Mouse (Mus musculus) left cerebral cortex, postnatal 14 days (tissue): ENCODE measurements around the gene Nme6. TPM values are rescaled to one million over a fixed set of nuclear protein-coding genes. Genes with fewer than 3 reads are reported as not detected.
"Not testable (repeated sequence)": the region's sequence is repeated elsewhere in the genome, so short reads cannot be mapped to it uniquely, and the experiment has no call there.

Source experiments
- DNase-seq, 2 experiments: peaks; one replicate each; pipeline ENCODE4 v3.0.0; 2021 to 2022; ENCODE audit warnings: low spot score in 2 of 2, mixed read lengths in 1 of 2
- intact Hi-C: fragments of 180-260 bp; cut with DNase I; formaldehyde crosslinking; loops from one replicate; pipeline ENCODE4 v1.15.1; 2025
- long read RNA-seq, 2 experiments: library from polyadenylated mRNA; stranded (forward); transcript quantifications; one replicate each; pipeline ENCODE4 v2.0.0; 2021
- total RNA-seq, 2 experiments: library from RNA; stranded (reverse); gene quantifications; 2 replicates each; pipeline ENCODE4 v1.2.3; 2021

The Nme6 gene
- total RNA-seq, result 1 to 10 TPM; 6.2 to 8.8 TPM
- long read RNA-seq, experiment 1, partial matches to known transcripts, result 0 of 1 reads
- long read RNA-seq, experiment 1, other reads (novel, unspliced or antisense), result 0 of 1 reads
- long read RNA-seq, experiment 2, partial matches to known transcripts, result 1 of 6 reads
- long read RNA-seq, experiment 2, other reads (novel, unspliced or antisense), result 0 of 6 reads

DNA sequence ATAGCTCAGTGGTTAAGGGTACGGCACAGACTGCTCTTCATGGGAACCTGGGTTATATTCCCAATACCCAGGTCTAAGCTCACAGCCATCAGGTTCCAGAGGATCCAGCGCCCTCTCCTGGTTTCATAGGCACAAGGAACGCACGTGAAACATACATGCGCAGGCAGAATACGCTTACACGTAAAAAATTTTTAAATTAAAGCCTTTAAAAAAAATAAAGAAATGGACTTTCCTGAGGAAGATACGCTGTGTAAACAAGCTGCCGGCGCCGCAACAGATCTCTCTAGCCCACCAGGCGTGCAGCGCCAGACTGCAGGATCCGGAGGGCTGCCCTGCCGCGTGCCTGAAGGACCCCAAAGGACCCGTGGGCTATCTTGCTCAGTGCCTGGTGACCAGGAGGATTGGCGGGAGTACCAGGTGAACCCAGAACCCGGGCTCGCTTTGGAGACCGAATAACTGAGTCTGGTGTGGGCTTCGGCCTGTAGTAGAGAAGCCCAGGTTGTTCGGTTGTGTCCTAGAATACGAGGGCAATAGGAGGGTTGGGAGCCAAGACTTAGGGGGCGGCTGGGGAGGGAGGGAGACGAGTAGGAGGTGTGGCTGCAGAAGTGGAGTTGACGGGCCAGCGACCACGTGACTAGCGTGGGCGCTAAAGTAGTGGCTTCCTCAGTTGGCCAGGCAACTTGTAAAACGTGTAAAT is at the start of gene Nme6:
Gene Nme6 (plus strand): TSS at position 359 of the 697 bp plus-strand sequence.
- intact Hi-C loops, result loop anchor here (10.0 kb wide), 1 partner anchor 738 kb away; the partner anchor contains the start of gene Plxnb1
- peak; percentile 78 to 84 for DNase-seq

DNA sequence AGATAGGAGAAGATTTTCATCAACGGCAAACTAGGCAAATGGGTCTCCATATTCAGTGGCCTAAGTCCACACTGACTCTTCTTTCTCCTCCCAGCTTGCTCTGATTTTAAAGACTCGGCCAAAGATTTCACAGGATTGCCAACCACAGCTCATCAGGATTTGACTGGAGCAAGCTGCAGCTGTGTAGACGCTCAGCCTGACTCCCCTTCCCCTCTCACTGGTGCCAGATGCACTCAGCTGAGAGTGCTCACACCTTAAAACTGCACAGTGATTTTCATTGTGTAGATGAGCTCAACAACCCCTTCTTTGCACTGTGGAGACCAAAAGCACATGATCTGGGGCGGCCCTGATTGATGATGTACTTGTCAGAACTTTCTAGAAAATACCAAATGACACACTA is 42.0 kb upstream of the Nme6 start, which contains the start of gene Fbxw27:
Gene Fbxw27 (minus strand): TSS at position 101 of the 400 bp plus-strand sequence.
- DNase-seq, intact Hi-C loops: not testable (repeated sequence)

DNA sequence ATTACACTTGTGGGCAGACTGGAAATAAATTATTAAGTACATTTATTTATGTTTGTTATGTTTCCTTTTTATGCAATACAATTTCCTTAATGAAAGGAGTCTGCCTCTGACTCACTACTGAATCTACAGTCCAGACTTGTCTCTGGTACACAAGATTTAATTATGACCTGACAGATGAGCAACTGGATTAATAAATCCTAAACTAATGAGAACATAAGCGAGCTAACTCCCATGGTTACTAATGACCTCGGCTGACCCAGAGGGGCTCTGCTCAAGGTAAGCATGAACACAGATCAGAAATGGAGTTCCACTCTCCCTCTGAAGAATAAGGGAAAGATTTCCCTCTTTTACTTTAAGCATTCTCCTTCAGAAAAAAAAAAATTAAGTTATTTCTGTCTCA is 37.3 kb upstream of the Nme6 start:
- intact Hi-C loops, result no loop called here

DNA sequence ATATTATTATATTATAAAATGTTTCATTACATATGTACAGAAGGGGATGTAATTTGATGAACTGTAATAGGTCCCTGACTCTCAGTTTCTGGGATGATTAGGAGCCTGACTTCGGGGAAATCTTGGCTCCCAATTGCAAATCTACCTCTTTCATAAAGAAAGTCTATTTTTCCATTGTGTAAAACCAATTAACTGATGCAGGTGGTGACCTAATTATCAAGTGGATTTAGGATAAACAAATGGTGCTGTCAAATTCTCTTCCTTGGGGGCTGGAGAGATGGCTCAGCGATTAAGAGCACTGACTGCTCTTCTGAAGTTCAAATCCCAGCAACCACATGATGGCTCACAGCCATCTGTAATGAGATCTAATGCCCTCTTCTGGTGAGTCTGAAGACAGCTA is 36.7 kb upstream of the Nme6 start:
- DNase-seq, result no peak
- intact Hi-C loops, result no loop called here

More for the DNA sequence above, 37.3 kb upstream of the Nme6 start:
- DNase-seq, result no peak

DNA sequence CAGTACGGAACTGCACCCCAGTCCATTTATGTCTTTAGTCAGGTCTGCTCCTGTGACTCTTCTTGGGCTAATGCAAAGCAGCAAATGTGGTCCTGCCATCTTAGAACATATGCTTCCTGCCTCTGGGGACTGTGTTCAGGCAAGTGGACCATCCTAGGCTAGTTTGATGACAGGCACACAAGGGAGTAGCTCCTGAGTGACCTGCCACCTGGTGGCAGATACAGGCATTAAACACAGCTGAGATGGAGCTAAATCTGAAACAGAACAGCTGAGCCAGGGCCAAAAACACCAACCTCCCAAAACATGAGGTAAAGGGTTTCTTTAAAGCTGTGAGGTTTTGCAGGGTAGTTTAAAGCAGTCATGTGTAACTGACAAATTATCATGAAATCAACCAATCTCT is 34.5 kb upstream of the Nme6 start:
- DNase-seq, result peak; percentile 10 to 28
- intact Hi-C loops, result no loop called here

DNA sequence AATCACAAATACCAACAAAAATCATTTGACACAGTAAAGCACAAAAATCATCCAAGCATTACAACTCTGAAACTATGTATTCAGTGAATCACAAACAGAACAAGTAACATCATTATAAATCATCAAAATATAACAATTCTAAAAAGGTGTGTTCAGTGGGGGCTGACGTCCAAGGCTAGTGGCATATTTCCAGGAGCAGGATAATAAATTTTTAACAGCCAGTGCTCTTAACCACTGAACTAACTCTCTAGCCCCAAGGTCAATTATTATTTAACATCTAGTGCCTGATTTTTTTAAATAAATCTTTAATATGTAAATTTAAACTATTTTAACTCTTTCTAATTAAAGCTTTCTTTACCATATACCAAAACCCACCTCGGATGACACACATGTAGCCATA is 27.0 kb upstream of the Nme6 start:
- intact Hi-C loops, result not testable (repeated sequence)

DNA sequence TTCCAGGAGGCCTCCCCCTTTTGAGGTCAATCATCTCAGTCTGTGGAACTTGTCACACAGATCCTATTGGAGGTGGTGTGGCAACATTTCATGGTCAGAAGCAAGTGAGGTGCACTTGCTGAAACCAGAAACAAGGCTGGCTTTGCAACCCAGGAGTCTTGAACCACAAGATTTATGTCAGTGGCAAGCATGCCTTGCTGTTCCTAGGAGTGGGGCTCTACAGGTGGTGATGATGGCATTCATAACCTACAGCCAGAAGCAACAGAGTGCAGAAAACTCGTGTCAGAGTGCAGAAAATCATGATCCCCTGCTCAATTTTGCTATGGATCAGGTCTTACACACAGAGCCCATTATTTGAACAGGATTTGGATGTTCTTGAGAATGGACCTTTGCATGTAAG is 26.3 kb upstream of the Nme6 start:
- no peak for DNase-seq

More for the DNA sequence above, 27.0 kb upstream of the Nme6 start:
- DNase-seq, result not testable (repeated sequence)

DNA sequence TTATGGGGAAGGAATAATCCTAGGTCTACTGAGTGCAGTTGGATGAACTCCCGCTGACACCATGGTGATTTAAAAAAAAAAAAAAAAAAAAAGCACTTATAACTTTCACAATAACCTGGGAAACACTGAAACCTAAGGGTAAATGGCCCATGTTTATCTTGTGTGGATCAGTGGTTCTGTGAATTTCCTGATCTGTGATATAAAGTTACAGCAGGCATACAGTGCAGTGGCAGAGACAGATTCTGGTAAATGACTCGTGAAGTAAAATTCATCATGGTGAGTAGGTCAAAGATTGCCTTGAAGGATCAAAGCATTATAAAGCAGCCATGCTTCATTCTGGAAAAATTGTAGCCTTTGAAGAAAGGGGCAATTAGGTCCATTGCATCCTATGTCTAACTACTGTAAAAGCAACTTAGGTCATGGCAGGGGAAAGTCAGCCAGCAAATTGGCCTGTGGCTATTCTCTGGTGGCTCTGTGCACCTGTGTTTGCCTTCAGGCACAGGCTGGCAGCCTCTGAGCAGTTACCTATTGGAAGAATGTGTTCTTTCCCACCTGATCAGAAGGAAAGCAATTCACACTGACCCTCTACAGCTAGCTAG is 25.8 kb upstream of the Nme6 start:
- intact Hi-C loops, result no loop called here
- DNase-seq, result no peak

More for the DNA sequence above, 26.3 kb upstream of the Nme6 start:
- intact Hi-C loops, result no loop called here

DNA sequence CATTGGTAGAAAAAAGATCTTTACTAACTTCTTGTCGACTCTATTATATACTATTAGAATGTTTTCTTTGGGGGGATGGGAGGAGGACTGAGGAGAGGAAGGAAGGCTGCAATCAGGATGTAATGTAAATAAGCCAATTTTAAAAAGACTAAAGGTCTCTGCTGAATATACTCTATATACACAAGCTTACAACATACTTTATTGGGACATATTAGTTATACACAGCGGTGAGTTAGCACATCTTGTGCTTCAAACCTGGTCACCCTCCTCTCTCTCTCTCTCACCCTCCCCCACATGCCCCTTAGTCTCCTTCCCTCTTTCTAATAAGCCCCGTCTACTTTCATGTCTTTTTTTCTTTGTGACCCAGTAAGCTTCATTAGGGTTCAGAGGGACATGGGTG is 24.7 kb upstream of the Nme6 start:
- intact Hi-C loops, result no loop called here
- no peak for DNase-seq

DNA sequence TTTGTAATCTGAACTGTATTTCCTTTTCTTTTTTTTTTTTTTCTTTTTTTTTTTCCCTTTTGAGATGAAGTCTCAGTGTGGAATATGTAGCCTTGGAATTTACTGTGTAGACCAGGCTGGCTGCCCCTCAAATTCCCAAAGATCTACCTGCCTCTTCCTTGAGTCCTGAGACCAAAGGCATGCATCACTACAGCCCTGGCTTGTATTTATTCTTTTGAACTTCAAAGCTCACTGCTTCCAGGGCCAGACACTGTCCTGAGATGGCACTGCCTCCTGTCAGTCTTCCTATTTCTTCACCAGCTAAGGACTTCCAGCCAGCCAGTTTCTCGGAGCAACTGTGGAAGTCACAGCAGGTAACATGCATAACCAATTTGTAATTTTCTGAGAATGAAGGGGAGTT is 20.6 kb upstream of the Nme6 start, which contains the start of gene Spink8:
Gene Spink8 (plus strand): TSS at position 301 of the 400 bp plus-strand sequence.
- intact Hi-C loops, result no loop called here
- DNase-seq, result no peak

DNA sequence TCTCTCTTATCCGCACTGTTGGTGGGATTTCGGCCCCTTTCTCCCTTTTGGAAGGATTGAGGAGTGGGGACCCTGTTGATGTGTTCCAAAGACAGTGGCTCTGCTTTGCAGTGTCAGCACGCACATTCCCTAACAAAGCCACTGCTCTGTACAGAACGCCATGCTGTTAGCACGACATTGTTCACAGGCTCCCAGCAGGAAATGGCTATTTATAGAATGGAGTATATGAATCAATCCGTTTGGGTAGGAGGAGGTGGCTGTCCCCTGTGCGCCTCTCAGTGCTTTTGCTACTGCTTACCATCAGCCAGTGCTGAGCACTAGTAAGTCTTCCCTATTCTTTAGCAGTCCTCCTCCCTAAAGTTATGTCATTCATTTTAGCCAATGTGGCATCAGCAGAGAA is 19.1 kb upstream of the Nme6 start:
- DNase-seq, result peak; percentile 5 to 11
- intact Hi-C loops, result no loop called here

DNA sequence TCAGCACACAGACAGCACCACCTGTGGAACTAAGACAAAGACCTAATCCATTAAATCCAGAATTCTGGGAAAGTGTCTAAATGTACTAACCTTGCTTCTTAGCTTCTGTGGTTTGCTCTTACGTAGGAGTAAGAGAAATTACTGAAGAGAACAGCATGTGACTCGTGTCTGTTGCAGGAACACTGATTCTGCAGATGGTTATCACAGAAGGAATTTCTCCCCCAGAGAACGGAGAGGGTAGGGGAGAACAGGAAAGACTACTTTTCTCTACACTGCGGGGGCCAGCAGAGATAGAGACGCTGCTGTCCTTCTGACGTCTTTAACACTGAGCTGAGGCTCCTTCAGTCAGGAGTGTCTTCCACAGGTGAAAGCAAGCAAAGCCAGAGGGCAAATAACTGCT is 16.2 kb upstream of the Nme6 start:
- intact Hi-C loops, result no loop called here
- peak; percentile 5 to 26 for DNase-seq

DNA sequence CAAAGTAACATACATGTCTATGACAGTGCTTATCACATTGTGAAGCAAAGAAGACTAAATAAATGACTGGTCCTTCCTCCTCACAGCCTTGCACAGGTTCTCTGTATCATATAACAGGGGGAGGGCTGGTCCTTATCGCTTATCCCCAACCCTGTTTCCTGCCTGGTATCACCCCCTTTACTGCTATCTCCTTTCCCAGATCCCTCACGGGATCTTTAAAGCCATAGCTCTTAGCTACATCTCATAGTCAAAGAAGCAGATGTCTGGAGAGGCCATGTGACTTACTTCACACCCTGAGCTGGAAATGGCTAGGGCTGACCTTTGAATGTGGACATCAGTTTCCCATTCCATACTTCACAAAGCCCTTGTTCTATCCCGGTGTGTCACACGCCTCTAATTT is 6.8 kb upstream of the Nme6 start:
- intact Hi-C loops, result no loop called here

DNA sequence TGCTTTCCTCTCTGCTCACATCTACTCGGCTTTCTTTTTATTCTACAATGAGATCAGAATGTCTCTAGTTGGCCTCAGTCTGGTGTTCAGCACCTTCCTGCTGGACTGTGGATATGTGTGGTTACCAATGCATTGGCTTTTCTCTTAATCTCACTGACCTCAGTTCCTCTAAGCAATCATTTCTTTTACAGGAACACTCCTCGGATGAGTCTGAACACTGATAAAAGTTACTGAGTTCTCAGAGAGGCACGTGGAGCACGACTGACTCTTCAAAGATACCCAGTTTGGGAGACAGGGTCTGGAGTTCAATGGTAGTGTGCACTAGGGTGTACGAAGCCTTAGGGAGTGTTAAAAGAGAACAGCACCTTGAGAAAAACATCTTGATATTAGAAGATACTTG is 6.4 kb upstream of the Nme6 start:
- intact Hi-C loops, result no loop called here
- no peak for DNase-seq

More for the DNA sequence above, 6.8 kb upstream of the Nme6 start:
- no peak for DNase-seq

DNA sequence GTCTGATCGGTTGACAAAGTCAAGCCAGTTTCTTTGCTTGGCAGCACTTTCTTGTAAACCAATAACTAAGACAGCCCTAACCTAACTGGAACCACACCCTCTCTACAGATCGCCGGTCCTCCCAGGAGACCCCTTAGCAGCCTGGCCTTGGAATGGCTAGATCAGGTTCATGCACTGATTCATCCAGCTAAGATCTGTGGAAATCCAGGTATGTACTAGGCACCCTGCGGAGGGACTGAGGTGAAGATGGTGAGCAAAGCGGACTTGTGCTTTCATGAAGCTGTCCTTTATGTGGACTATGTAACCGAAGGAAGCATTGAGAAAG is 501 bp downstream of the Nme6 start:
- intact Hi-C loops, result loop anchor here (10.0 kb wide), 1 partner anchor 738 kb away; the partner anchor contains the start of gene Plxnb1
- no peak for DNase-seq

DNA sequence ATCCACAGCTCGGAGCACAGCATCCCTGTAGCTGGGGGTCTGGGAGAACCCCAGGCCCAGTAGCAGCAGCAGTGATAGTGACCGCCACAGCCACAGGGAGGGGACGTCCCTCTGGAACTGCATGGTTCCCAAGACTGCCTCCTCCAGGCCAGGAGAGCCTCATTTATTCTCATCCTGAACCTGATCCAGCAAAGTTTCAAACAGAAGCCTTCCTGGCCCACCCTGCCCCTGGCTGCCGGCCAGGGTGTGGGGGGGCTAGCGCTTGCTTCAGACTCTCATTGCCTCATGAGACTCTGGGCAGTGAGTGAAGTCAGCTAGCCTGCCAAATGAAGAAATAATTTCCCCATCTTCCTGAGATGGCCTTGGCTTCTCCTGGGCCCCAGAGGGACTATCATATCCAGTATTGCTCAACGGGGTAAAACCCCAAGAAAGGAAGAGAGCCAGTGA is 16.8 kb downstream of the Nme6 start, which contains the start of gene Camp:
Gene Camp (minus strand): TSS at position 306 of the 447 bp plus-strand sequence.
- DNase-seq, result no peak
- intact Hi-C loops, result no loop called here

DNA sequence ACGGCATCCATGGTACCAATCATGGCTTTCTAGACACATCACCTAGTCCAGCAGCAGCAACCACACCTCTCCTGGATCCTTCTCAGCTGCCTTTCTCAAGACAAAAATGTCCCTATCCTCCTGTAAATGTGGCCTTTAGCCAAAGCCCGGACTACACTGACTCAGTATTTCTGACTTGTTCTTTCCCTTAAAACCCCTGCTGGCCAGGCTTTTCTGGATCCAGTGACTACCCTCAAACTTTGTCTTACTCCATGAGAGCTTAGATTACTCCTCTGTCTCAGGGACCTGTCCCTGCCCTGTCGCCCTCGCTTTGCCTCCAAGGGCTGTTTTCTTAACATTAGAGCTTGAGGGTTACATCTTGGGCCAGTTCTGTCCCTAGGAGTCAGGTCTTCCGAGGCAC is 17.6 kb downstream of the Nme6 start:
- no peak for DNase-seq
- intact Hi-C loops, result no loop called here

DNA sequence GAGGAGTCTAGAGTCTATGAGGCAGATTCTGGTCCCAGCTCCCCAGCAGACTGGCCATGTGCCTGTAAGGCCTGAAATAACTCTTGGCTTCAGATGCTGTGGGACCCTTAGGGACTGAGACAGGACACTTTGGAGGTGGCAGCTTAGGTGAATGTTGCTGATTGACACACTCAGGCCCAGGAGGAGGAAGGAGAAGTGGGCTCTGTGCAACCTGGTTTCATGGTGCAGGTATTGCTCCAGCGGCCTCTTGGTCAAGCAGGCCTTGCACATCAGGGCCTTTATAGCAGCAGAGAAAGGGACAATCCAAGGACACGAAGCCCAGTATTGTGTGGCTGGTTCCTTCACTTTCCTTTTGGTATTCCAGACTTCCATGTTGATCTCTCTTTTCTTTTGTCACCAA is 21.8 kb downstream of the Nme6 start:
- no peak for DNase-seq
- intact Hi-C loops, result no loop called here

DNA sequence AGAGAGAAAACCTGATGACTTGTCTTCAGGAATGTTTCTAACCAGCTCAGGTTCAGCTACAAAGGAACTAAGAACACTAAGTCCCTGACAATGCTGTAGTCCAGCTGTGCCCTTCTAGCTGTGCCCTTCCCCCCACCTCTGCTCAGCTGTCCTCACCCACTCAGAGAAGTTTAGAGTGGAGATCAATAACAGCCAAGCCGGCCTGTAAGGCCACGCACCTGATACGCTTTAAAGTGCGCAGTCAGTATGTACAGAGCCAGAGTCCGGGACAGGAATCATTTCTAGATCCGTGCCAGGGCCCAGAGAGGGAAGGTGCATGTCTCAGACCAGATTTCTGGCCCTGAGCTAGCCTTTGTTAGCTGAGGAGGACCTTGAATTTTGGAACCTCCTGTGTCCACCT is 23.4 kb downstream of the Nme6 start:
- DNase-seq, result no peak
- intact Hi-C loops, result no loop called here

DNA sequence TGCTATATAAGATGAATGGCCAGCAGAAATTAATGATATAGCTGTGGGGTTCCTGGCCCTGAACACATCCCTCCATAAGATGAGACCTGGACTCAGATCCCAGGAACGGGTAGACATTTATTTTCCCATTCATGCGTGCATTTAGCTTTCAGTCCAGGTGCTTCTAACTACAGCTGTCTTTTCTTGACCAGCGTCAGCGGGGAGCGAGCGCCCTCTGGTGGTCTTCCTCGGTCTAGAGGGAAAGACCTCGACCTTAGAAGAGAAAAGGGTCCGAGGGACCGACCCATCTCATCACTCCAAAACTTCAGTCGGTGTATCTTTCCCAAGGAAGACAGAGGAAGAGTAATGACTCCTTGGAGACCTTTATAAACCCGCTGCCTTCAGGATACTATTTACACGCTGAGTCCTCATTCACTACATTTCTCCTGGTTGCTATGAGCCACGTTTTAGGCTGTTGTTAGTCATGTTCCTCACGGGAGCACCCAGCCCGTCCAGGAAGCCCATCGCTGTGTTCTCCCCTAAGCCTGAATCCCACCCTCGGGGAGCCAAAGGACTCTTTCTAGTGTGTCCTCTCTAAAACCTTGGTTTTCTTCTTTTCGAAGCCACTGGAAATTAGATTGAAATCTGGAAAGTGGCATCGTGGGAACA is 30.0 kb downstream of the Nme6 start:
- intact Hi-C loops, result loop anchor here (10.0 kb wide), 1 partner anchor 778 kb away; the partner anchor contains the start of genes Ccdc51 and Tma7
- peak; percentile 42 to 80 for DNase-seq
